9 mouse cellular contexts compared by ENCODE assay signal in the genomic region with DNA sequence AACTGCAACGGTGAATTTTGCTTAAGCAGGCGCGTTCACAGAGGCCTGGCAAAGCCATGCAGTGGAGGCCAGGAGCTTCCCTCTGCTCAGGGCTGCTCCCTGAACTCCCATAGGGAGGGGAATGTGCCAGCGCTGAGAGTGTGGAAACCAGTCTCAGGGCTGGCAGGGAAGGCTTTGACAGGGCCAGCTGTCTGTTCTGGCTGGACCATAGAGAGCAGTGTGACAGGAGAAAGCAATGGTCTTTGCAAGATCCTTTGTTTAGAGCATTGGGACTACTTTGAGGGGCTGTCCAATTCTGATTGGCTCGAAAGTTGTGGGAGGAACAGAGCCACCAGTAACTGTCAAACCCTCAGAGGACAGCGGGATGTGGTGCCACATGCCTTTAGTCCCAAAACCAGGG. TPM values are rescaled to one million over a fixed set of nuclear protein-coding genes. Genes with fewer than 3 reads are reported as not detected.
DNase-seq lines count a peak whose midpoint lies in the region; ATAC-seq and TF ChIP-seq lines count a peak whose summit lies in the region.
"Had no signal": no experiment of that assay in that cellular context is flagged by ENCODE, and none has a peak within 500 bp of the region (broad histone marks: within the 10 kb centered on the region; RNA-seq: fewer than 3 reads in every experiment).

No protein-coding gene starts in this region.

- H3K4me1 ChIP-seq in kidney, postnatal 0 days (replicated peaks; ENCODE audit: insufficient read depth, low read length), result peaks cover 27% of the 10 kb centered on the region
- H3K4me1 ChIP-seq in kidney, adult 2 months (ENCODE audit: control insufficient read depth, insufficient read depth, low read length), result peaks cover 9% of the 10 kb centered on the region; the same call in 1 of the 2 replicates
- H3K4me1 ChIP-seq in embryonic facial prominence, embryonic 14.5 days (ENCODE audit: control insufficient read depth, insufficient read depth, low read length), result peaks cover 36% of the 10 kb centered on the region
- H3K4me1 ChIP-seq in hindbrain, embryonic 11.5 days (replicated peaks; ENCODE audit: control insufficient read depth, insufficient read depth, low read length), result no peaks in the 10 kb centered on the region
- H3K4me1 ChIP-seq in midbrain, embryonic 14.5 days (ENCODE audit: control insufficient read depth, insufficient read depth, low read length), result no peaks in the 10 kb centered on the region

- no peak for TF ChIP-seq CTCF in kidney, postnatal 0 days (IDR thresholded peaks at IDR 0.05; ENCODE audit: low read depth)
- TF ChIP-seq CTCF in kidney, adult 2 months (conservative IDR thresholded peaks at IDR 0.05; ENCODE audit: insufficient read depth, insufficient read length, low read depth, low read length), result no peak
- TF ChIP-seq CTCF in left cerebral cortex, adult 2 months (IDR thresholded peaks at IDR 0.05), result no peak

- no peak for DNase-seq in kidney, postnatal 0 days (ENCODE audit: low spot score)
- no peak for DNase-seq in kidney, adult 2 months
- peak; percentile 34 for DNase-seq in embryonic facial prominence, embryonic 14.5 days (ENCODE audit: low spot score)
- peak; percentile 12 for DNase-seq in hindbrain, embryonic 11.5 days (ENCODE audit: low spot score)
- peak; percentile 45 for DNase-seq in midbrain, embryonic 14.5 days
- DNase-seq in layer of hippocampus, postnatal 36 days, result no peak
- DNase-seq in cerebellum, adult 8-10 months, result no peak
- no peak for DNase-seq in left cerebral cortex, adult 2 months (ENCODE audit: extremely low spot score in 1 of 2, low spot score in 2 of 2)

- WGBS in kidney, postnatal 0 days, result 57% methylated on average over 6 of the region's 6 CpGs
- 57% methylated on average over 6 of the region's 6 CpGs for WGBS in kidney, adult 2 months
- WGBS in embryonic facial prominence, embryonic 14.5 days, result 49% methylated on average over 6 of the region's 6 CpGs
- 56% methylated on average over 6 of the region's 6 CpGs for WGBS in hindbrain, embryonic 11.5 days
- WGBS in midbrain, embryonic 14.5 days, result 39% methylated on average over 6 of the region's 6 CpGs

- 0 out of 2 replicates have a peak overlapping the region, but pooled peaks have one; percentile 47 for H3K27ac ChIP-seq in kidney, postnatal 0 days
- H3K27ac ChIP-seq in kidney, adult 2 months (ENCODE audit: insufficient read depth, low read depth, low read length), result no peak overlapping the region
- H3K27ac ChIP-seq in embryonic facial prominence, embryonic 14.5 days (replicated peaks; ENCODE audit: low read depth, low read length), result peak overlapping the region; percentile 65
- no peak overlapping the region for H3K27ac ChIP-seq in hindbrain, embryonic 11.5 days (ENCODE audit: low read depth, low read length)
- H3K27ac ChIP-seq in midbrain, embryonic 14.5 days (replicated peaks; ENCODE audit: low read depth, low read length), result no peak overlapping the region
- no peak overlapping the region for H3K27ac ChIP-seq in left cerebral cortex, adult 2 months

- H3K27me3 ChIP-seq in kidney, postnatal 0 days (ENCODE audit: insufficient read depth, low read length), result no peaks in the 10 kb centered on the region
- H3K27me3 ChIP-seq in kidney, adult 2 months (replicated peaks; ENCODE audit: control insufficient read depth, insufficient read depth, low read length), result no peaks in the 10 kb centered on the region
- H3K27me3 ChIP-seq in embryonic facial prominence, embryonic 14.5 days (replicated peaks; ENCODE audit: control insufficient read depth, insufficient read depth, low read length), result no peaks in the 10 kb centered on the region
- no peaks in the 10 kb centered on the region for H3K27me3 ChIP-seq in hindbrain, embryonic 11.5 days (ENCODE audit: control insufficient read depth, insufficient read depth, low read length)
- H3K27me3 ChIP-seq in midbrain, embryonic 14.5 days (ENCODE audit: control insufficient read depth, insufficient read depth, low read length), result no peaks in the 10 kb centered on the region

- H3K9ac ChIP-seq in kidney, postnatal 0 days (ENCODE audit: low read depth, low read length), result no peak overlapping the region
- H3K9ac ChIP-seq in embryonic facial prominence, embryonic 14.5 days (ENCODE audit: low read depth, low read length), result no peak overlapping the region
- 0 out of 2 replicates have a peak overlapping the region, but pooled peaks have one; percentile 19 for H3K9ac ChIP-seq in hindbrain, embryonic 11.5 days (ENCODE audit: low read depth, low read length)
- H3K9ac ChIP-seq in midbrain, embryonic 14.5 days (replicated peaks; ENCODE audit: low read length), result no peak overlapping the region

- no peak overlapping the region for H3K4me2 ChIP-seq in kidney, postnatal 0 days (ENCODE audit: low read length)
- H3K4me2 ChIP-seq in embryonic facial prominence, embryonic 14.5 days (ENCODE audit: low read depth, low read length), result no peak overlapping the region
- no peak overlapping the region for H3K4me2 ChIP-seq in hindbrain, embryonic 11.5 days (replicated peaks; ENCODE audit: low read depth, low read length)
- H3K4me2 ChIP-seq in midbrain, embryonic 14.5 days (ENCODE audit: low read length), result no peak overlapping the region

- no peaks in the 10 kb centered on the region for H3K9me3 ChIP-seq in kidney, postnatal 0 days (replicated peaks; ENCODE audit: low read length)
- no peaks in the 10 kb centered on the region for H3K9me3 ChIP-seq in embryonic facial prominence, embryonic 14.5 days (ENCODE audit: control insufficient read depth, low read length)
- no peaks in the 10 kb centered on the region for H3K9me3 ChIP-seq in hindbrain, embryonic 11.5 days (ENCODE audit: control insufficient read depth, low read length)
- no peaks in the 10 kb centered on the region for H3K9me3 ChIP-seq in midbrain, embryonic 14.5 days (ENCODE audit: control insufficient read depth, low read length)

- ATAC-seq in kidney, postnatal 0 days (replicated peaks; ENCODE audit: low FRiP score, low read depth), result no peak
- ATAC-seq in embryonic facial prominence, embryonic 14.5 days (ENCODE audit: low read depth), result peak; percentile 8; the same call in 1 of the 2 replicates
- ATAC-seq in hindbrain, embryonic 11.5 days (ENCODE audit: low FRiP score), result peak; percentile 38; the same call in 1 of the 2 replicates
- ATAC-seq in midbrain, embryonic 14.5 days (ENCODE audit: low FRiP score, low TSS enrichment), result peak; percentile 40; the same call in 1 of the 2 replicates

- intact Hi-C loops in left cerebral cortex, adult 2 months (cut with DNase I), result loop anchor here (2.0 kb wide), 1 partner anchor 219 kb away; no protein-coding TSS in a partner anchor

- H3K4me3 ChIP-seq in kidney, postnatal 0 days (replicated peaks; ENCODE audit: low read depth, low read length), result no peak overlapping the region
- no peak overlapping the region for H3K4me3 ChIP-seq in kidney, adult 2 months (ENCODE audit: insufficient read depth, low read depth, low read length)
- H3K4me3 ChIP-seq in embryonic facial prominence, embryonic 14.5 days (ENCODE audit: low read depth, low read length), result no peak overlapping the region
- no peak overlapping the region for H3K4me3 ChIP-seq in hindbrain, embryonic 11.5 days (ENCODE audit: low read depth, low read length)
- no peak overlapping the region for H3K4me3 ChIP-seq in midbrain, embryonic 14.5 days (replicated peaks; ENCODE audit: low read depth, low read length)
- H3K4me3 ChIP-seq in left cerebral cortex, adult 2 months, result no peak overlapping the region

- H3K36me3 ChIP-seq in kidney, postnatal 0 days (ENCODE audit: insufficient read depth, low read length), result no peaks in the 10 kb centered on the region
- H3K36me3 ChIP-seq in kidney, adult 2 months (ENCODE audit: control insufficient read depth, insufficient read depth, low read length), result no peaks in the 10 kb centered on the region
- H3K36me3 ChIP-seq in embryonic facial prominence, embryonic 14.5 days (ENCODE audit: control insufficient read depth, insufficient read depth, low read length), result peaks cover 24% of the 10 kb centered on the region
- H3K36me3 ChIP-seq in hindbrain, embryonic 11.5 days (ENCODE audit: control insufficient read depth, insufficient read depth, low read length), result no peaks in the 10 kb centered on the region
- H3K36me3 ChIP-seq in midbrain, embryonic 14.5 days (ENCODE audit: control insufficient read depth, insufficient read depth, low read length), result no peaks in the 10 kb centered on the region

- TF ChIP-seq POLR2A in kidney, adult 2 months (IDR thresholded peaks at IDR 0.05; ENCODE audit: low read depth, low read length), result no peak

RNA-seq across cellular contexts. Expression of a gene that starts 5.9 kb away (rescaled TPM):
- 54.7 and 55.7 TPM in 2 replicates for polyA plus RNA-seq in kidney, postnatal 0 days (2015; fragmentation: Nextera tagmentation; extraction: Ambion mirVana)
- 56.0 and 66.3 TPM in 2 replicates for polyA plus RNA-seq in kidney, adult 2 months (2012; rRNA removed)
- 56.5 and 70.8 TPM in 2 replicates for polyA plus RNA-seq in embryonic facial prominence, embryonic 14.5 days (2014; fragmentation: Nextera tagmentation; extraction: Ambion mirVana)
- polyA plus RNA-seq in hindbrain, embryonic 11.5 days (2014; fragmentation: Nextera tagmentation; extraction: Ambion mirVana), result 6.9 and 8.8 TPM in 2 replicates
- 1.4 and 3.6 TPM in 2 replicates for polyA plus RNA-seq in midbrain, embryonic 14.5 days (2014; fragmentation: Nextera tagmentation; extraction: Ambion mirVana)
- 1 to 10 TPM; 2.1 to 2.5 TPM for total RNA-seq in layer of hippocampus, postnatal 36 days (2021)
- 1 to 10 TPM; 2.6 TPM for total RNA-seq in left cerebral cortex, adult 2 months (2021)

RNA-seq across cellular contexts. Expression of a gene that starts 58.0 kb away (rescaled TPM):
- 0.20 and 0.42 TPM in 2 replicates for polyA plus RNA-seq in kidney, postnatal 0 days (2015; fragmentation: Nextera tagmentation; extraction: Ambion mirVana)
- 0.16 TPM in 1 of 2 replicates, not detected in the other for polyA plus RNA-seq in kidney, adult 2 months (2012; rRNA removed)
- polyA plus RNA-seq in embryonic facial prominence, embryonic 14.5 days (2014; fragmentation: Nextera tagmentation; extraction: Ambion mirVana), result 0.31 TPM in 1 of 2 replicates, not detected in the other
- 0.22 TPM in 1 of 2 replicates, not detected in the other for polyA plus RNA-seq in hindbrain, embryonic 11.5 days (2014; fragmentation: Nextera tagmentation; extraction: Ambion mirVana)
- polyA plus RNA-seq in midbrain, embryonic 14.5 days (2014; fragmentation: Nextera tagmentation; extraction: Ambion mirVana), result not detected in 2 replicates
- total RNA-seq in layer of hippocampus, postnatal 36 days (2021), result not detected
- under 1 TPM; 0.28 to 0.54 TPM for total RNA-seq in left cerebral cortex, adult 2 months (2021)
- total RNA-seq: liver, adult 2 months had no signal
- polyA plus RNA-seq: liver, adult 2 months had no signal

Comparison
In these comparisons a context has a peak if more than half of its experiments do, and no peak if none do; other contexts are left out.
1. H3K27ac ChIP-seq: peak in kidney, postnatal 0 days (single experiment) and embryonic facial prominence, embryonic 14.5 days (single experiment); none in kidney, adult 2 months (single experiment), hindbrain, embryonic 11.5 days (single experiment), midbrain, embryonic 14.5 days (single experiment) and left cerebral cortex, adult 2 months (single experiment).
2. DNase-seq: peak in embryonic facial prominence, embryonic 14.5 days (single experiment), hindbrain, embryonic 11.5 days (single experiment) and midbrain, embryonic 14.5 days (single experiment); none in kidney, postnatal 0 days (single experiment), kidney, adult 2 months (single experiment), layer of hippocampus, postnatal 36 days (0 of 2), cerebellum, adult 8-10 months (single experiment) and left cerebral cortex, adult 2 months (0 of 2).